Mouse (Mus musculus): ENCODE data around the gene Cacng7. TPM values are rescaled to one million over a fixed set of nuclear protein-coding genes. Genes with fewer than 3 reads are reported as not detected.

Gene Cacng7
- total and polyA plus RNA-seq, 3 experiments = 0.04 to 0.11 TPM; not detected in 1

DNA sequence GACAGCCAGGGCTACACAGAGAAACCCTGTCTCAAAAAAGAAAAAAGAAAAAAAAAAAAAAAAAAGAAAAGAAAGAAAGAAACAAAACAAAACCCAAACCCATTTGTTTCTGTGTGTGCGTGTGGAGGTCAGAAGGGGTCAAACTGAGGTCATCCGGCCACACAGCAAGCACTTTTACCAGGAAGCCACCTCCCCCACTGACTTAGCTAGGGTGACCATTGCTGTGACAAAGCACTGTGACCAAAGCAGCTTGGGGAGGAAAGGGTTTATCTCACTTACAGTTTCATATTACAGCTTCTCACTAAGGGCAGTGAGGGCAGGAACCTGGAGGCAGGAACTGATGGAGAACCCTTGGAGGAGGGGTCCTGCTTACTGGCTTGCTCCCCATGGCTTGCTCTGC lies 39.6 kb downstream of the Cacng7 start:
- H3K4me3 ChIP-seq (ENCODE audit: control insufficient read depth in 1 of 2, insufficient read depth in 1 of 2, low read depth in 2 of 2, low read length in 2 of 2) = no peak overlapping the region
- H3K4me1 ChIP-seq (ENCODE audit: control insufficient read depth in 1 of 2, insufficient read depth in 2 of 2, low read length in 2 of 2) = no peaks in the 10 kb centered on the region
- H3K79me2 ChIP-seq (ENCODE audit: control insufficient read depth, insufficient read depth, low read length, poor library complexity) = no peaks in the 10 kb centered on the region
- TF ChIP-seq SMC3 (IDR thresholded peaks at IDR 0.05; ENCODE audit: low read depth, low read length) (no peak), MAX (IDR thresholded peaks at IDR 0.05; ENCODE audit: low read length) (no peak), USF2 (IDR thresholded peaks at IDR 0.05; ENCODE audit: borderline replicate concordance in 1 of 2, insufficient read depth in 1 of 2, low read depth in 1 of 2, low read length in 2 of 2) (no peak), NELFE (IDR thresholded peaks at IDR 0.05; ENCODE audit: low read depth, low read length) (no peak), GATA1 (IDR thresholded peaks at IDR 0.05; ENCODE audit: low read depth, low read length) (no peak), MAFK (IDR thresholded peaks at IDR 0.05; ENCODE audit: borderline replicate concordance, low read depth, low read length) (no peak), BHLHE40 (IDR thresholded peaks at IDR 0.05; ENCODE audit: borderline replicate concordance, low read depth, low read length) (no peak), POLR2AphosphoS2 (IDR thresholded peaks at IDR 0.05; ENCODE audit: low read length) (no peak), GABPA (IDR thresholded peaks at IDR 0.05; ENCODE audit: low read depth, low read length) (no peak), ETS1 (IDR thresholded peaks at IDR 0.05; ENCODE audit: low read depth, low read length) (no peak), ZNF384 (IDR thresholded peaks at IDR 0.05; ENCODE audit: low read depth, low read length) (no peak), ZKSCAN1 (IDR thresholded peaks at IDR 0.05; ENCODE audit: low read depth, low read length) (no peak), POLR2AphosphoS5 (IDR thresholded peaks at IDR 0.05; ENCODE audit: borderline replicate concordance, low read depth, low read length) (no peak), EP300 (IDR thresholded peaks at IDR 0.05; ENCODE audit: low read depth in 1 of 2, low read length in 2 of 2) (no peak), MYC (IDR thresholded peaks at IDR 0.05; ENCODE audit: low read depth, low read length) (no peak), ZMIZ1 (IDR thresholded peaks at IDR 0.05; ENCODE audit: low read depth, low read length) (no peak)
- DNase-seq (ENCODE audit: low read depth, low spot score) = no peak
- no peak overlapping the region for H3K9ac ChIP-seq (ENCODE audit: control insufficient read depth, low read depth, low read length, poor library complexity, severe bottlenecking)
- H3K27ac ChIP-seq (ENCODE audit: control insufficient read depth, low read depth, low read length) = no peak overlapping the region
- no peaks in the 10 kb centered on the region for H3K27me3 ChIP-seq (ENCODE audit: control insufficient read depth in 1 of 2, insufficient read depth in 2 of 2, low read length in 2 of 2)
- no peaks in the 10 kb centered on the region for H3K36me3 ChIP-seq (ENCODE audit: control insufficient read depth in 1 of 2, insufficient read depth in 2 of 2, low read length in 2 of 2)
- H3K9me3 ChIP-seq (replicated peaks; ENCODE audit: insufficient read depth, low read length) = no peaks in the 10 kb centered on the region

- Histone ChIP-seq H3K9me3 (replicated peaks; ENCODE audit: insufficient read depth, low read length) (no peaks in the 10 kb centered on the region), H3K36me3 (ENCODE audit: control insufficient read depth in 1 of 2, insufficient read depth in 2 of 2, low read length in 2 of 2) (no peaks in the 10 kb centered on the region), H3K4me1 (ENCODE audit: control insufficient read depth in 1 of 2, insufficient read depth in 2 of 2, low read length in 2 of 2) (no peaks in the 10 kb centered on the region), H3K27me3 (ENCODE audit: control insufficient read depth in 1 of 2, insufficient read depth in 2 of 2, low read length in 2 of 2) (no peaks in the 10 kb centered on the region), H3K9ac (ENCODE audit: control insufficient read depth, low read depth, low read length, poor library complexity, severe bottlenecking) (no peak overlapping the region), H3K4me3 (ENCODE audit: control insufficient read depth in 1 of 2, insufficient read depth in 1 of 2, low read depth in 2 of 2, low read length in 2 of 2) (no peak overlapping the region), H3K79me2 (ENCODE audit: control insufficient read depth, insufficient read depth, low read length, poor library complexity) (no peaks in the 10 kb centered on the region), H3K27ac (ENCODE audit: control insufficient read depth, low read depth, low read length) (no peak overlapping the region)
- TF ChIP-seq EP300 (IDR thresholded peaks at IDR 0.05; ENCODE audit: low read depth in 1 of 2, low read length in 2 of 2) (no peak), POLR2AphosphoS2 (IDR thresholded peaks at IDR 0.05; ENCODE audit: low read length) (no peak; the same call in 1 of the 2 replicates), USF1 (IDR thresholded peaks at IDR 0.05; ENCODE audit: low read depth, low read length) (no peak), RCOR1 (IDR thresholded peaks at IDR 0.05; ENCODE audit: low read depth, low read length) (no peak), ZMIZ1 (IDR thresholded peaks at IDR 0.05; ENCODE audit: low read depth, low read length) (no peak), TAL1 (IDR thresholded peaks at IDR 0.05; ENCODE audit: low read length) (no peak), ZKSCAN1 (IDR thresholded peaks at IDR 0.05; ENCODE audit: low read depth, low read length) (no peak), ELF1 (IDR thresholded peaks at IDR 0.05; ENCODE audit: low read depth, low read length) (no peak), TCF12 (IDR thresholded peaks at IDR 0.05; ENCODE audit: low read depth, low read length) (no peak), E2F4 (IDR thresholded peaks at IDR 0.05; ENCODE audit: borderline replicate concordance, low read depth, low read length) (no peak), BHLHE40 (IDR thresholded peaks at IDR 0.05; ENCODE audit: borderline replicate concordance, low read depth, low read length) (no peak), MAZ (IDR thresholded peaks at IDR 0.05; ENCODE audit: low read depth, low read length) (no peak), RAD21 (IDR thresholded peaks at IDR 0.05; ENCODE audit: low read depth, low read length) (no peak), HCFC1 (IDR thresholded peaks at IDR 0.05; ENCODE audit: low read depth, low read length) (no peak)
- no peak for DNase-seq (ENCODE audit: low read depth, low spot score)
These were observed 41.0 kb downstream of the Cacng7 start for GRCm38 (mm10) chr7:3373754-3374153.

Measured in MEL (cell line).